Mouse (Mus musculus): ENCODE measurements around the gene Ascc3. TPM values are rescaled to one million over a fixed set of nuclear protein-coding genes. Genes with fewer than 3 reads are reported as not detected.

The Ascc3 gene
- polyA plus RNA-seq, 1 experiment, result 1.6 TPM

GRCm38 (mm10) chr10:50843363-50843762, 250.9 kb downstream of the Ascc3 start:
- no peak for TF ChIP-seq GATA1 (IDR thresholded peaks at IDR 0.05; ENCODE audit: low read length)

- TF ChIP-seq GATA1 (IDR thresholded peaks at IDR 0.05; ENCODE audit: low read length), result no peak
Observed at GRCm38 (mm10) chr10:50868202-50868601, 275.7 kb downstream of the Ascc3 start.

- TF ChIP-seq GATA1 (IDR thresholded peaks at IDR 0.05; ENCODE audit: low read length), result no peak
Observed at GRCm38 (mm10) chr10:50876952-50877351, 284.5 kb downstream of the Ascc3 start.

- TF ChIP-seq GATA1 (IDR thresholded peaks at IDR 0.05; ENCODE audit: low read length), result no peak
Observed at GRCm38 (mm10) chr10:50881476-50882069, 289.1 kb downstream of the Ascc3 start.

- no peak for TF ChIP-seq GATA1 (IDR thresholded peaks at IDR 0.05; ENCODE audit: low read length)
Observed at GRCm38 (mm10) chr10:50882366-50882765, 289.9 kb downstream of the Ascc3 start.

GRCm38 (mm10) chr10:50886305-50886704, 293.8 kb downstream of the Ascc3 start:
- no peak for TF ChIP-seq GATA1 (IDR thresholded peaks at IDR 0.05; ENCODE audit: low read length)

GRCm38 (mm10) chr10:50890621-50891020, 298.2 kb downstream of the Ascc3 start:
- no peak for TF ChIP-seq GATA1 (IDR thresholded peaks at IDR 0.05; ENCODE audit: low read length)

GRCm38 (mm10) chr10:50891876-50892711, 299.6 kb downstream of the Ascc3 start:
- no peak for TF ChIP-seq GATA1 (IDR thresholded peaks at IDR 0.05; ENCODE audit: low read length)

GRCm38 (mm10) chr10:50892751-50893320, 300.4 kb downstream of the Ascc3 start:
- TF ChIP-seq GATA1 (IDR thresholded peaks at IDR 0.05; ENCODE audit: low read length), result no peak

- TF ChIP-seq GATA1 (IDR thresholded peaks at IDR 0.05; ENCODE audit: low read length), result no peak
Observed at GRCm38 (mm10) chr10:50893546-50893945, 301.1 kb downstream of the Ascc3 start.

- no peak for TF ChIP-seq GATA1 (IDR thresholded peaks at IDR 0.05; ENCODE audit: low read length)
Observed at GRCm38 (mm10) chr10:50894170-50894991, 301.9 kb downstream of the Ascc3 start, which contains the start of gene Sim1. Gene Sim1, plus strand, starts transcription at chr10:50894754.

- TF ChIP-seq GATA1 (IDR thresholded peaks at IDR 0.05; ENCODE audit: low read length), result no peak
Observed at GRCm38 (mm10) chr10:50895091-50895790, 302.8 kb downstream of the Ascc3 start.

GRCm38 (mm10) chr10:50895881-50896766, 303.7 kb downstream of the Ascc3 start:
- TF ChIP-seq GATA1 (IDR thresholded peaks at IDR 0.05; ENCODE audit: low read length), result no peak
